Mouse (Mus musculus): ENCODE measurements around the gene Cyb5rl.
"Not testable (repeated sequence)": the region's sequence is repeated elsewhere in the genome, so short reads cannot be mapped to it uniquely, and the experiment has no call there.

Gene Cyb5rl

GRCm38 (mm10) chr4:107063214-107063613 is 3.6 kb upstream of the Cyb5rl start:
- no peak for DNase-seq (ENCODE audit: low spot score)

- no peak for DNase-seq (ENCODE audit: low spot score)
Observed at GRCm38 (mm10) chr4:107064394-107065098, 2.2 kb upstream of the Cyb5rl start.

- no peak for DNase-seq (ENCODE audit: low spot score)
Observed at GRCm38 (mm10) chr4:107067151-107067840, 508 bp downstream of the Cyb5rl start.

GRCm38 (mm10) chr4:107072343-107072742 is 5.6 kb downstream of the Cyb5rl start:
- no peak for DNase-seq (ENCODE audit: low spot score)

GRCm38 (mm10) chr4:107075456-107075855 is 8.7 kb downstream of the Cyb5rl start:
- peak; percentile 26 for DNase-seq (ENCODE audit: low spot score)

GRCm38 (mm10) chr4:107078894-107079293 is 12.1 kb downstream of the Cyb5rl start:
- no peak for DNase-seq (ENCODE audit: low spot score)

- DNase-seq (ENCODE audit: low spot score): no peak
Observed at GRCm38 (mm10) chr4:107079716-107080115, 12.9 kb downstream of the Cyb5rl start.

- DNase-seq (ENCODE audit: low spot score): no peak
Observed at GRCm38 (mm10) chr4:107082185-107082584, 15.4 kb downstream of the Cyb5rl start.

GRCm38 (mm10) chr4:107083126-107083525 is 16.3 kb downstream of the Cyb5rl start:
- no peak for DNase-seq (ENCODE audit: low spot score)

GRCm38 (mm10) chr4:107084343-107084742 is 17.6 kb downstream of the Cyb5rl start:
- no peak for DNase-seq (ENCODE audit: low spot score)

GRCm38 (mm10) chr4:107084858-107085257 is 18.1 kb downstream of the Cyb5rl start:
- no peak for DNase-seq (ENCODE audit: low spot score)

GRCm38 (mm10) chr4:107091696-107092095 is 24.9 kb downstream of the Cyb5rl start:
- DNase-seq (ENCODE audit: low spot score): no peak

GRCm38 (mm10) chr4:107094484-107095187 is 27.8 kb downstream of the Cyb5rl start:
- DNase-seq (ENCODE audit: low spot score): no peak

GRCm38 (mm10) chr4:107096043-107096442 is 29.3 kb downstream of the Cyb5rl start:
- no peak for DNase-seq (ENCODE audit: low spot score)

- no peak for DNase-seq (ENCODE audit: low spot score)
Observed at GRCm38 (mm10) chr4:107096841-107097373, 30.1 kb downstream of the Cyb5rl start, which contains the start of gene Cdcp2. Gene Cdcp2, plus strand, starts transcription at chr4:107096891.

- no peak for DNase-seq (ENCODE audit: low spot score)
Observed at GRCm38 (mm10) chr4:107097871-107098270, 31.1 kb downstream of the Cyb5rl start.

- no peak for DNase-seq (ENCODE audit: low spot score)
Observed at GRCm38 (mm10) chr4:107098375-107098774, 31.6 kb downstream of the Cyb5rl start.

- DNase-seq (ENCODE audit: low spot score): no peak
Observed at GRCm38 (mm10) chr4:107098791-107099525, 32.2 kb downstream of the Cyb5rl start.

GRCm38 (mm10) chr4:107102220-107102619 is 35.4 kb downstream of the Cyb5rl start:
- no peak for DNase-seq (ENCODE audit: low spot score)

GRCm38 (mm10) chr4:107106777-107107176 is 40.0 kb downstream of the Cyb5rl start:
- DNase-seq (ENCODE audit: low spot score): no peak

GRCm38 (mm10) chr4:107108291-107108731 is 41.5 kb downstream of the Cyb5rl start:
- DNase-seq (ENCODE audit: low spot score): peak; percentile 38

GRCm38 (mm10) chr4:107109181-107109580 is 42.4 kb downstream of the Cyb5rl start:
- not testable (repeated sequence) for DNase-seq (ENCODE audit: low spot score)

All from yolk sac, embryonic 10.5 days (tissue).